Mouse (Mus musculus): Measurements from ENCODE around the gene Phf21b. TPM values are rescaled to one million over a fixed set of nuclear protein-coding genes. Genes with fewer than 3 reads are reported as not detected.

The Phf21b gene
- polyA plus RNA-seq, 1 experiment = 0.90 TPM

DNA sequence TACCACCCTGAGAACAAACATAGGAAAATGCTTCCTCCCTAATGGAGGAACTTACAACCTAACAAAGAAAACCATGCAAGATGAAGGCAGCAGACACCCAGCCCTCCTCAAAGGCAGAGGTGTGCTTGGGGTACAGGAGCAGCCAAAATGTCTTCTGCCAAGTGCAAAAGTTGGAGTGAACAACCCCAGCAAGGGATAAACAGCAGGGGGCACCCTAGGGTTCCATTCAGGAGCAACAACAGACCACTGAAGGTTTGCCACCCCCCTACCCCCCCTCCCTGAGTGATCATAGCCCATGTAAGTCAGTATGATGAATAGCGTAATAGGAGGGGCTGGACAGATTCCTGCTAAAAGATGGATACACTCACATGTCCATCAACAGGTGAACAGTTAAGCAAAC is 5.5 kb downstream of the Phf21b start:
- H3K4me1 ChIP-seq (ENCODE audit: control insufficient read depth, insufficient read depth, low read length) = no peaks in the 10 kb centered on the region
- no peak overlapping the region for H3K4me3 ChIP-seq (ENCODE audit: insufficient read depth, low read length)
- H3K27ac ChIP-seq (ENCODE audit: insufficient read depth, low read length) = no peak overlapping the region
- TF ChIP-seq CTCF (IDR thresholded peaks at IDR 0.05; ENCODE audit: borderline replicate concordance, insufficient read depth, low read length) = no peak
- TF ChIP-seq POLR2A (IDR thresholded peaks at IDR 0.05; ENCODE audit: low read depth, low read length) = no peak

DNA sequence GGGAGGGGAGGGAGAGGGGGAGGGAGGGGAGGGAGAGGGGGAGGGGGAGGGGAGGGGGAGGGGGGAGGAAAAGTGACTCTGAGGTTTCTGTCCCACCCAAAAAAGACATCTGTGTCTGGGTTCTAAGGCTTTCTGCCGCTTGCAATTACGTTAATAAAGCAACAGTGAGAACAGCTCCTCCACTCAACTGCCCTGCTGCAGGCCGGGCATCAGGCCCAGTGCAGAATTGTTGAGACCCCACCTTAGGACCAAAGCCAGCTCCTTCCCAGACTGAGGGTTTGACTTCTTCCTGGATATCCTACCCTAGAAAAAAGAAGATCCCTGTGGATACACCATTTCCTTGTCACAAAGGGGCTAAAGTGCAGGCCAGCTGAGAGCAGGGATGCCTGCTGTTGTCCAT is 9.6 kb downstream of the Phf21b start:
- TF ChIP-seq POLR2A (IDR thresholded peaks at IDR 0.05; ENCODE audit: low read depth, low read length) (no peak), CTCF (IDR thresholded peaks at IDR 0.05; ENCODE audit: borderline replicate concordance, insufficient read depth, low read length) (no peak)
- Histone ChIP-seq H3K4me3 (ENCODE audit: insufficient read depth, low read length) (no peak overlapping the region), H3K4me1 (ENCODE audit: control insufficient read depth, insufficient read depth, low read length) (no peaks in the 10 kb centered on the region), H3K27ac (ENCODE audit: insufficient read depth, low read length) (no peak overlapping the region)

DNA sequence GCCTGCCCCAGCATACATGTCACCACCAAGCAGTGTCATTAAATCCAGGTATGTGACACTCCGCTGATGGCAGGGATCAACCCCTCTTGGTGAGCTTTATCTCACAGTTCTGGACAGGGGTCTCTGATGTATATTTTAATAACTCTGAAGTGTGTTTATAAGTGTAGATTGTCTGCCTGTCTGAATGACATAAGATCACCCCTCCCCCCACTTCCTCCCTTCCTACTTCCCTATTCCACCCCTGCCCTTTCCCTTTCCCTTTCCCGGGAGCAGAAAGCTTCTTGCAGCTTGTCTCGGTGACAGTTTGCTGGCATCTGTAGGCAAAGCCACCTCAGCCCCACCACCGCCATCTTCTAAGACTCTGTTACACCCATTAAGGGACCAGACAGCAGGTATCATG is 11.0 kb downstream of the Phf21b start:
- no peak overlapping the region for H3K27ac ChIP-seq (ENCODE audit: insufficient read depth, low read length)
- H3K4me1 ChIP-seq (ENCODE audit: control insufficient read depth, insufficient read depth, low read length) = no peaks in the 10 kb centered on the region
- TF ChIP-seq CTCF (IDR thresholded peaks at IDR 0.05; ENCODE audit: borderline replicate concordance, insufficient read depth, low read length) = no peak
- no peak for TF ChIP-seq POLR2A (IDR thresholded peaks at IDR 0.05; ENCODE audit: low read depth, low read length)
- H3K4me3 ChIP-seq (ENCODE audit: insufficient read depth, low read length) = no peak overlapping the region

DNA sequence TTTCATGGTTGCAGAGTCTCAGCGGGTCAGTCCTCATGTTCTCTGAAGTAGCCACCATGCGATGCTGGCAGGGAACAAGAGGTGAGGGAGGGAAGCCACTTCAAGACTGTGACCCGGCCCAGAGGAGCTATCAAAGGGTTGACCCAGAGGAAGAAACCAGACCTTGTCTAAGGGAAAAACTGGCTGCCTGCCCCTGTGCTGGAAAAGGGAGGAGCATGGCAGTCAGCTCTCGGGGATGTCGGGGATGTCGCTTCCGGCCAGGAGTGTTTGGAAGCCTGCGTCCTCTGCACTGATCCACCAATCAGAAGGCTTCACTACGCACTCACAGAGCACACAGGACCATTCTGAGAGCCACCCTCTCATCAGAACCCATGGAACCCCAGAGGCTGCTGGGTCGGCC is 12.8 kb downstream of the Phf21b start:
- H3K4me3 ChIP-seq (ENCODE audit: insufficient read depth, low read length) = no peak overlapping the region
- no peak overlapping the region for H3K27ac ChIP-seq (ENCODE audit: insufficient read depth, low read length)
- no peak for TF ChIP-seq CTCF (IDR thresholded peaks at IDR 0.05; ENCODE audit: borderline replicate concordance, insufficient read depth, low read length)
- H3K4me1 ChIP-seq (ENCODE audit: control insufficient read depth, insufficient read depth, low read length) = no peaks in the 10 kb centered on the region

DNA sequence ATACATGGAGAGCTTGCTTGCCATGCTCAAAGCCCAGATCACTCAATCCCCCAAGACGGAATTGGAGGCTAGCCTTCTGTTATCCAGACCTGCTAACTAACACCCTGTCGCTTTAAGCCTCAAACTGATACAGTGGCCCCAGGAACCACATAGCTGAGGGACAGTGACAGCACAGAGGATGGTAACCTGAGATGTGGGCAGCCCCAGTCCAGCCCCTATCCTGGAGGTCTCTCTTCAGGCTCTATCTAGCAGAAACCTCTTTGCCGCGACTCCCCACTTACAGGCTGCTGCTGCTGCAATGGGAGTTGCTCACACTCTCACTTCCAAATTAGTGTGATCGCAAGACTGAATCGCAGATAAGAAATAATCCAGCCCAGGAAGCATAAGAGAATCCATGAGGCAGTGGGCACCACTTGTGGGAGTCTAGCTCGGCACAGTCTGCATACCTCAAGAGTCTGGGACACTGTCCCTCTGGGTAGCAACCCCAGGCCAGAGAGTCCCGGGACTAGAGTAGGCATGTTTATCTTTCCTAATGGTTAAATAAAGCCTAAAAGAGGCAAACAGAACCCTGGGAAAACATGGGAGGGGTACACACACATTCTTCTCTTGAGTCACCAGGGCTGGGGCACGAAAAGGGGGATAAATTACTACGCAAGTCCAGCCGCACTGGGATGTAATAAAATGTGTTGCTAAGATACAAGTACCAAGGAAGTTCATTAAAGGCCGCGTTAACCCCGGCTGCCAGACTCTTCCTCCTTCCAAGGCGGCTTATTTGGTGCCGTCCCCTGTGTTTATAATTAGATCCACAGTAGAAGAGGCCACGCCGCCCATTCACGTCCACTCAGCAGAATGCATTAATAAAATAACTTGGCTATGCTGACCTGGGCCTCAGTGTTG is 13.7 kb downstream of the Phf21b start:
- no peak overlapping the region for H3K4me3 ChIP-seq (ENCODE audit: insufficient read depth, low read length)
- TF ChIP-seq POLR2A (IDR thresholded peaks at IDR 0.05; ENCODE audit: low read depth, low read length) = no peak
- TF ChIP-seq CTCF (IDR thresholded peaks at IDR 0.05; ENCODE audit: borderline replicate concordance, insufficient read depth, low read length) = no peak
- no peak overlapping the region for H3K27ac ChIP-seq (ENCODE audit: insufficient read depth, low read length)
- no peaks in the 10 kb centered on the region for H3K4me1 ChIP-seq (ENCODE audit: control insufficient read depth, insufficient read depth, low read length)

DNA sequence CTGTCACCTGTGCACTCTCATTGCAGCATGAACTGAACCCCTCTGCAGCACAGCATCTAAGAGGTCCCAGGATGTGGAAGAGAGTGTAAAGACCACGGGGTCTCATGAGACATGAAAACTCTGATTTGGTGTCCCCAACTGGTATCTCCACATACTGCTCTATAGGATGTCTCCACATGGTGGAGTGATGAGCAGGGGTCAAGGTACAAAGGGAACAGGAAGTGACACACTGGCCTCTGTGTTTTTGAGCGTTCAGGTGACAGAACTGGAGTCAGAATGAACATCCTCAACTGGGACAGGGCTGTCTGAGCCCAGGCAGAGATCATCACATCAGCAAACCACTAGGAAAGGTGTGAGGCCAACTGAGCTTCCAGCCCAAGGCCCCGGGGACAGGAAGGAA is 15.3 kb downstream of the Phf21b start:
- H3K4me3 ChIP-seq (ENCODE audit: insufficient read depth, low read length) = no peak overlapping the region
- H3K27ac ChIP-seq (ENCODE audit: insufficient read depth, low read length) = no peak overlapping the region
- TF ChIP-seq POLR2A (IDR thresholded peaks at IDR 0.05; ENCODE audit: low read depth, low read length) (no peak), CTCF (IDR thresholded peaks at IDR 0.05; ENCODE audit: borderline replicate concordance, insufficient read depth, low read length) (no peak)
- no peaks in the 10 kb centered on the region for H3K4me1 ChIP-seq (ENCODE audit: control insufficient read depth, insufficient read depth, low read length)

DNA sequence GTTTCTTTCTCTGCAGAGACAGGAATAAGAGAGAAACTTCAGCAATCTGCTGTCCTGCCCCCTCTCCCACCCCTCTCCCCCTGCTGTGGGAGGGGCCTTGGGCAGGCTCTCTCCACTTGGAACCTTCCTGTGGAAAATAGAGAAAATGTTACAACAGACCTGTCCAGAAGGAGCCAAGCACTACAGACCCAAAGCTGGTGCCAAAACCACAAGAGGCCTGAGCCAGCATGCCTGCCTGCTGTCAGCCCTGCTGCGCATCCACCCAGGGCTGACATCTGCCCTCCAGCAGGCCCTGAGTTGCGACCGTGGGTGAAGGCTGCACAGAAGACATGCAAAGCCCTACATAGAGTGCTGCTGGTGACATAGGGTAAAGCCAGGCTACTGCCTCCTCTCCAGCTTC is 16.3 kb downstream of the Phf21b start:
- Histone ChIP-seq H3K4me1 (ENCODE audit: control insufficient read depth, insufficient read depth, low read length) (no peaks in the 10 kb centered on the region), H3K27ac (ENCODE audit: insufficient read depth, low read length) (no peak overlapping the region), H3K4me3 (ENCODE audit: insufficient read depth, low read length) (no peak overlapping the region)
- TF ChIP-seq POLR2A (IDR thresholded peaks at IDR 0.05; ENCODE audit: low read depth, low read length) (no peak), CTCF (IDR thresholded peaks at IDR 0.05; ENCODE audit: borderline replicate concordance, insufficient read depth, low read length) (no peak)

DNA sequence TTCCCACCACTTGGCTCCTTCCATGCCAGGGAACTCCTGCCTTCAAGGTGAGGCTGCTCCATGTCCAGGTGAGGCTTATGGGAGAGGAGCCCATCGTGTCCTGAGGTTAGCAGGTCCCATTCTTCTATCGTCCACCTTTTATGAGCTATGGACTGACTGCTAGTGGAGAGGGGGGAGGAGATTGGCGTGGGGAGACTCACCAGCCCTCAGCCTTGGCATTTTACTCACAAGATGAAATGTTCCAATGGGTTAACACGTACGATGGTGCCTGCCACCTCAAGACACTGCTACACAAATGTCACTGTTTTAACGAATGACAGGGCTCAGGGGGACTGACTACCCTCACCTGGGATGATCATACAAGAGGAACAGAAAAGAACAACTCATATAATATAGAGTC is 18.0 kb downstream of the Phf21b start:
- Histone ChIP-seq H3K27ac (ENCODE audit: insufficient read depth, low read length) (no peak overlapping the region), H3K4me3 (ENCODE audit: insufficient read depth, low read length) (no peak overlapping the region), H3K4me1 (ENCODE audit: control insufficient read depth, insufficient read depth, low read length) (no peaks in the 10 kb centered on the region)
- TF ChIP-seq CTCF (IDR thresholded peaks at IDR 0.05; ENCODE audit: borderline replicate concordance, insufficient read depth, low read length) = no peak
- no peak for TF ChIP-seq POLR2A (IDR thresholded peaks at IDR 0.05; ENCODE audit: low read depth, low read length)

DNA sequence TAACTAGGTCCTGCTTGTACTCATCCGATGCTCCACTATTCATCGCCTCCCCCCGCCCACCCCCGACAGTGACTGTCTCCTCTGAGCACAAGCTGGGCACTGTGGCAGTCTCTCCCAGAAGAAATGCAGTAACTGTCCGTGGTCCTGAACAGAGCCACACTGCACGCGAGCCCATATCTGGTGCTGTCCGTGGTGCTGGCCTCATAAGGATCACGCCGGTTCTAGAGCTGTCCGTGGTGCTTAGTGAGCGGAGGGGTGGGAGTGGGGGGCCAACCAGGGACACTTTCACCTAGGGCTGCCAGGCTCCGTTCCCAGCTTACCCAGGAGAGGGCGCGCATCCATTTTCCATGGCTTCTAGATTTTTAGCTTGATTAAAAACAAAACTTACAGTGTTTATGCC is 26.4 kb downstream of the Phf21b start:
- H3K4me1 ChIP-seq (ENCODE audit: control insufficient read depth, insufficient read depth, low read length) = no peaks in the 10 kb centered on the region
- TF ChIP-seq CTCF (IDR thresholded peaks at IDR 0.05; ENCODE audit: borderline replicate concordance, insufficient read depth, low read length) (peak; percentile 60; the same call in 1 of the 2 replicates), POLR2A (IDR thresholded peaks at IDR 0.05; ENCODE audit: low read depth, low read length) (no peak)
- no peak overlapping the region for H3K4me3 ChIP-seq (ENCODE audit: insufficient read depth, low read length)
- no peak overlapping the region for H3K27ac ChIP-seq (ENCODE audit: insufficient read depth, low read length)

DNA sequence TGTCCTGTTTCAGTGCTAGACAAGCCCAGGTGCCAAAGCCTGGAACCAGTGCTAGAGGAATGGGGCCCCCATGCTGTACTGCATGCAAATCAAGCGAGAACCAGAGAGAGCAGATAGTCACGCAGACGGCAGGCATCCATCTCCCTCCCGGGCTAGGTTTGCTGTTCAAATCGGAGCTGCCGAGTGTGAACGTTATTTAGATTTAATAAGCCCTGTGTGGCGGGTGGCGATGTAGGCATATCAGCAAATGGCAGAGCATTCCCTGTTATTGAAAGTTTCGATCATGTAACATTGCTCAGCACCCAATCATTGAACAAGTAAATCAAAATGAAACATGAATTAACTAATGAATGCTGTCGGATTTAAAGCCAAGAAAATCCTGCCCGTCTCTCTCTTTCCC is 27.2 kb downstream of the Phf21b start:
- no peak overlapping the region for H3K4me3 ChIP-seq (ENCODE audit: insufficient read depth, low read length)
- TF ChIP-seq POLR2A (IDR thresholded peaks at IDR 0.05; ENCODE audit: low read depth, low read length) (no peak), CTCF (IDR thresholded peaks at IDR 0.05; ENCODE audit: borderline replicate concordance, insufficient read depth, low read length) (no peak)
- no peak overlapping the region for H3K27ac ChIP-seq (ENCODE audit: insufficient read depth, low read length)

More for the DNA sequence above, 27.2 kb downstream of the Phf21b start:
- no peaks in the 10 kb centered on the region for H3K4me1 ChIP-seq (ENCODE audit: control insufficient read depth, insufficient read depth, low read length)

Measured in embryonic fibroblast, embryonic 13.5 days (primary cell).